Mouse (Mus musculus): Measurements from ENCODE around the gene Fgf9.

The Fgf9 gene

DNA sequence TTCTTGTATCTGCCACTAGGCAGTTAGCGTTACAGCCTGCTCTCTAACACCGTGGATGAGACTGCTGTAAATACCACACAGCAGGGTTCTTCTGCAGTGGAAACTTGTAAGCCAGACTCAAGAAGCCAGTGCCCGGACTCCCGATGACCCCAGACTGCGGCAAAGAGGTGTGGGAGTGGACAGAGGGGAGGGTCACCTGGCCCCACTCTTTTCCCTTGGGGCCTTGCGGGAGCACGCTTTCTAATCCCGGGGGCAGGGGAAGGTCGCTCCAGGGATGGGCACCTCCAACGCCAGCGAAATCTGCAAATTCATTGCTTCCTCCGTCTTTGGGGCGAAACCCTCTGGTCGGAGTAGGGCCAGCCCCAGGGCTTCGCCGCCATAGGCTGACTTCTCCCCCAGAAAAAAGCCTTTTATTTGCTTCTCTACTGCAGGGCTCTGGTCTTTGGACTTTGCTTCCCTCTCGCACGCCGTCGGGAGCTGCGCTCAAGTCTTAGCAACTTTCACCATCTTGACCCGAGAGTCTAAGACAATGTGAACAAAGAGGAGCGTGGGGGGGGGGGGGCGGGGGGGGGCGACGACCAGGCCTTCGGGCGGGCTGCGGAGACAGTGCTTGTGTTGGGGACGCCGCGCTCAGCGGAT lies at the start of gene Fgf9:
Fgf9 (plus strand) TSS at position 67 of the 639 bp plus-strand sequence.
- DNase-seq (ENCODE audit: extremely low read depth, low read depth), result no peak

- no peak for DNase-seq (ENCODE audit: extremely low read depth, low read depth)
Observed at GRCm38 (mm10) chr14:58034567-58034966, 35.8 kb upstream of the Fgf9 start.

GRCm38 (mm10) chr14:58036174-58036573 lies 34.2 kb upstream of the Fgf9 start:
- no peak for DNase-seq (ENCODE audit: extremely low read depth, low read depth)

- no peak for DNase-seq (ENCODE audit: extremely low read depth, low read depth)
Observed at GRCm38 (mm10) chr14:58046639-58047284, 23.6 kb upstream of the Fgf9 start.

DNA sequence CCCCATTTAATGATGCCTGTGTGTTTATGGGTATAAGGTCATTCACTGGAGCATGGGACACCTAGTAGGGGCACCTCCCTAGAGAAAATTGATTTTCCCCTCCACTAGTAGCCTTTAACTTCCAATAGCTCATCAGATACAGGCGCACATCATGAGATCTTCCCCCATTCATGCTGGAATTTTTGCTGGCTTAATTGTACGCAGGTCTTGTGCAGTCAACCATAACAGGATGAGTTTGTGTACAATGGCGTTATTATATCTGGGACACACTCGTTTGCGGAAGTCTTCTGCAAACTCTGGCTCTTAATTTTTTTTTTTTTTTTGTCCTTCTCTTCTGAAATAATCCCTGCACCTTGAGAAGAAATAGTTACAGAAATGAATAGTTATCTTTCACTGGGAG lies 19.7 kb upstream of the Fgf9 start:
- no peak for DNase-seq (ENCODE audit: extremely low read depth, low read depth)

- DNase-seq (ENCODE audit: extremely low read depth, low read depth), result no peak
Observed at GRCm38 (mm10) chr14:58067586-58067985, 2.8 kb upstream of the Fgf9 start.

GRCm38 (mm10) chr14:58068641-58069040 lies 1.7 kb upstream of the Fgf9 start:
- DNase-seq (ENCODE audit: extremely low read depth, low read depth), result no peak

DNA sequence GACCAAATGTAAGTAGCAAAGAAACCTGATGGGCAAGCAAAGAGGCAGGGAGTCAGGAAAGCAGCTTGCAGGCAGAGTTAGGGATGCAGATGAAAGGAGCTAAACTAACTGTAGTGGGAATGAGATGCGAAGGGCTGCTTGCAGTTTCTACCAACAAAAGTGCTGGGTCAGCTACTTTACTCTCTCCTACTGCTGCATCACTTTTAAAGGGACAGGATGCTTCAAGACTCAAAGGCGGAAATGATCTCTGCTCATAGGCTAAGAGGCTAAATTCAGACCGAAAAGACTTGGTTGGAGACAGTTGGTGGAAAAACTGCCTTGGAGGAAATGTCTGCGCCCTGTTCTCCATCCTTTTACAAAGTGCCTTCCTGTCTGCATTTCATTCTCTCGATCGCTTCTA lies 420 bp upstream of the Fgf9 start:
- no peak for DNase-seq (ENCODE audit: extremely low read depth, low read depth)

- DNase-seq (ENCODE audit: extremely low read depth, low read depth), result no peak
Observed at GRCm38 (mm10) chr14:58071120-58071641, 834 bp downstream of the Fgf9 start.

- no peak for DNase-seq (ENCODE audit: extremely low read depth, low read depth)
Observed at GRCm38 (mm10) chr14:58071830-58072770, 1.8 kb downstream of the Fgf9 start.

GRCm38 (mm10) chr14:58072771-58073501 lies 2.6 kb downstream of the Fgf9 start:
- DNase-seq (ENCODE audit: extremely low read depth, low read depth), result no peak

DNA sequence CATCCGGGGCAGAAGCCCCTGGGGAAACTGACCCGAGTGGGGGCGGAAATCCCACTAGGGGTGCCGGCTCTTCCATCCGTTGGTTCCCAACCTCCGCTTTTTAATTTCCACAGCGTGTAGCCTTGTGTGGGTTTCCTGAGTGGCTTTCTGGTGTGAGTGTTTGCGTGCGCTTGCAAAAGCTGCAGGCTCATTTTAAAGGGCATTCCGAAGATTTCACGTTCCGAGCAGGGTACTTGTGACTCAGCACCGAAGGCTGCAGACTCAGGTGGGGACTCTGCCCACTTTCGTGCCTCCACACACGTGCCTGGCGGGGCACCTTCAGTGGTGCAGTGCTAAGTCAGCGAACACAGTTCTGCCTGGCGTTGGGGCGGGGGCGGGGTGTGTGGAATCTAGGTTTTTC lies 3.6 kb downstream of the Fgf9 start:
- DNase-seq (ENCODE audit: extremely low read depth, low read depth), result no peak

DNA sequence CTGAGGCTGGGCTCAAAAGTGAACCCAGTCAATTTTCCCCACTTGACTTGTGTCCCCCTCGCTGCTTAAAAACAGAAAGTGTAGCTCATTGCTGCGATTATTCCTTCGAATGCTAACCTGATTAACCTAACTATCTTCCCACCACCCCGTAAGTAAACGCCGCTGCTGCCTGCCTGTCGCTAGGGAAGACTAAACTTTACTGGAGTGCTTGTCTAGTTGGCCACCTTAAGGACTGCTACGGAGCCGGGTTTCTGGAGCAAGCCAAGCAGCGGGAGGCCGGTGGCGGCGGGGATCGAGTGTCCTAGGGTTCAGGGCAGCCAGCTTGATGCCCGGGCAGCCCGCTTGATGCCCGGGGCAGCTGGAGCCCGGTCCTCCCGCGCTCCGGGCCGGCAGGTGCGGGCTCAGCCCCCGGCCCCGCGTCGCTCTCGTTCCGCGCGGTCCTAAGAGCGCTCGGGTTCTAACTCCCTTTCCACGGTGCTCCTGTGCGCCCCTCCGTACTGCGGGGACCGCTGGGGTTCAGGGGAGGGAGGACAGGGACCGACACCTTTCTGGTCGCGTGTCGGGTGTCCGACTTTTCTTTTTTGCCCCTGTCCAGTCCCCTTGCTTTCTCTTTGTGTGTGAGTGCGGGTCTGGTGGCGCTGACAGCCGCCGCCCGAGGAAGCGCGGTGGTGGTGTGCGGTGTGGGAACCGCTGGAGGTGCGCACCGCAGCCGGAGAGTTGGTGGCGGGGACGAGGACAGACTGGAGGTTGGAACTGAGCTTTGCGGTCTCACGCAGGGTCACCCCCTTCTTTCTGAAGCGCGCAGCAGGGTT lies 4.5 kb downstream of the Fgf9 start:
- DNase-seq (ENCODE audit: extremely low read depth, low read depth), result no peak

DNA sequence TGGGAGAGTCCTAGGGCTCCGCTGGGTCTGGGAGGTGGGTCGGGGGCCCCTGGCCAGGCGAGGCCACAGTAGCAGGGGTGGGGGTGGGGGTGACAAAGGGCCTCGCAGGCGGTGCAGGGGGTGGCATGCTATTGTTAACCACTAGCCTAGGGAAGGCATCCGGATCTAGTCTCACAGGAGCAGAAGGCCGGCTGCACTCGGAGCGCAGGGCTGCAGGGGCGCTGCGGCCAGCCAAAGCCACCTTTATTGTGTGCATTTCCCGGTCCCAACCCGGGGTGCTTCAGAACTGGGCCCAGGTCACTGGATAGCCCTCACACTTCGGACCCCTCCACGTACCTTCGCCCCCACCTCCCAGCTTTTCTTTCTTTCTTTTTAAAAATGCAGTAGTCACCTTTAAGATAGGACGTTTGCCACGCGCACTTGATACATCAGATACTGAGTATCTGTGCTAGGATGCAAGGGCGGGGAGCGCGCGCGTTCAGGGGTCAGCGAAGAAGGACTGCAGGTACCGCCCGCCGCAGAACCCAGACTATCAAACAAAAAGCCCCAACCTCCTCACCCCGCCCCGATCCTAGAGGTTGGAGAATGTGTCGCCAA lies 5.2 kb downstream of the Fgf9 start:
- no peak for DNase-seq (ENCODE audit: extremely low read depth, low read depth)

- no peak for DNase-seq (ENCODE audit: extremely low read depth, low read depth)
Observed at GRCm38 (mm10) chr14:58076030-58076521, 5.7 kb downstream of the Fgf9 start.

DNA sequence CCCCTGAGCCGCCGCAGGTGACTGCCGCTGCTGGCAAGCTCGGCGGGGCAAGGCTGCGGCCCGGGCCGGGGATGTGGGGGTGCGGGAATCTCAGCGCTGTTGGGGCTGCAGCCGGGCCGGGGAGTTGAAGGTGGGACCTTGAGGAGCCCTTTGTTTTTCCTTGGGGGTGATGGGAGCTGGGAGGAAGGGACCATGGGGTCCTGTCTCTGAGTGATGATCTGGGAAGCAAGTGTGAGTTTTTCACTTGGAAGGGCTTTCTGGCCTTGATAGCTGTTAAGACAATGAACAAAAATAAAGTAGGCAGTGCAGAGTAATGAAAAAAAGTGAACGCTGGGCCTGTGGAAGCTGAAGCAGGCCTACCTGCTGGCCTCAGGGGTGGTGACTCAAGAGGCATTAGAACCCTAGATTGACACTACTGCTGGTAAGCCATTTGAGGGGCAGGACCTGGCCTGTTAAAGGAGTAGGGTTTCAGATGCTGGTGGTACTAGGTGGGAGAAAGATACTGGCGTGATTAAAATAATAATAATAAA lies 6.4 kb downstream of the Fgf9 start:
- DNase-seq (ENCODE audit: extremely low read depth, low read depth), result no peak

DNA sequence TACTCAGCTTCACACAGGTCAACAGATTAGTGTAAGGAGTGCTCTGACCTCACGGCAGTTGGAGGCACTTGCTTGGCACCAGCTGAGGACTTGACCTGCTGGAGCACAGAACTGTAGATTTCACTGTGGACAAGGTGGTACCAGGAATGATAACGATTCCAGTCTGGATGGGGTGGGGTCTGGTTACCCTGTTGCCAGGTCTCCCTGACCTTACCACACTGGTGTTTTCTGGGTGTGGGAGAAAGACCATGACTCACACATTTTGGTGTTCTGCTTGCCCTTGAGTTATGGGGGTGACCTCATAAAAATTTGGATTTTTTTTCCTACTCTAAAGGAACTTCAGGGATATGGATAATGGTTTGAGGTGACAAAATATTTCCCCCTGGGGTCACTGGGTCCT lies 9.1 kb downstream of the Fgf9 start:
- no peak for DNase-seq (ENCODE audit: extremely low read depth, low read depth)

GRCm38 (mm10) chr14:58081955-58082354 lies 11.6 kb downstream of the Fgf9 start:
- peak; percentile 2 for DNase-seq (ENCODE audit: extremely low read depth, low read depth)

DNA sequence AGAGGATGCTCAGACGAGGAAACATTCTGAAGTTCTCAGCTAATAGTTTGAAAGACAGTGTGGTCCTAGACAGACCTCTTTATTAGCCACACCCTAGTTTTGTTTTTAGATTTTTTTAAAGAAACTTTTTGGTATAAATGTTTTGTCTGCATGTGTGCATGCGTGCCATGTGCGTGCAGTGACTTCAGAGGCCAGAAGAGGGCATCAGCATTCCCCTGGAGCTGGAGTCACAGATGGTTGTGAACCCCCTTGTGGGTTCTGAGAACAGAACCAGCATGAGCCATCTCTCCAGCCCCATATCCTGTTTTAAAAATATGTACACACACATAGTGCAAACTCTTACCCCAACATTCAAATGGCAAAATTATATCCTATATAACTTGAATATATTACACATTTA lies 13.9 kb downstream of the Fgf9 start:
- no peak for DNase-seq (ENCODE audit: extremely low read depth, low read depth)

- no peak for DNase-seq (ENCODE audit: extremely low read depth, low read depth)
Observed at GRCm38 (mm10) chr14:58087326-58087725, 17.0 kb downstream of the Fgf9 start.

Measured in MEL-GATA-1-ER (cell line).